Mouse (Mus musculus): ENCODE data around the gene Hist1h2bg.

GRCm38 (mm10) chr13:23595185-23595584, 24.0 kb downstream of the Hist1h2bg start:
- TF ChIP-seq MAX (IDR thresholded peaks at IDR 0.05): no peak
- TF ChIP-seq USF1 (IDR thresholded peaks at IDR 0.05; ENCODE audit: low read depth): no peak
- TF ChIP-seq MYOG (IDR thresholded peaks at IDR 0.05; ENCODE audit: control insufficient read depth, extremely low read depth, insufficient read length): no peak

Measured in C2C12 (cell line).